Mouse (Mus musculus) E14TG2a.4 (cell line): ENCODE measurements at regions not wholly inside any gene's neighbourhood (a gene's known extent, or its start where the extent isn't known, plus 50 kb on each side); places are given as distances from the start of the nearest gene placed in this dataset.

ENCODE experiments used
- CTCF ChIP-seq: conservative IDR thresholded peaks from 2 replicates; pipeline ENCODE4 v1.5.1; 2014; ENCODE audit warnings: low read length
- POU5F1 ChIP-seq: IDR thresholded peaks from 2 replicates; pipeline ENCODE4 v1.6.1; 2014; ENCODE audit warnings: low read length, borderline replicate concordance

DNA sequence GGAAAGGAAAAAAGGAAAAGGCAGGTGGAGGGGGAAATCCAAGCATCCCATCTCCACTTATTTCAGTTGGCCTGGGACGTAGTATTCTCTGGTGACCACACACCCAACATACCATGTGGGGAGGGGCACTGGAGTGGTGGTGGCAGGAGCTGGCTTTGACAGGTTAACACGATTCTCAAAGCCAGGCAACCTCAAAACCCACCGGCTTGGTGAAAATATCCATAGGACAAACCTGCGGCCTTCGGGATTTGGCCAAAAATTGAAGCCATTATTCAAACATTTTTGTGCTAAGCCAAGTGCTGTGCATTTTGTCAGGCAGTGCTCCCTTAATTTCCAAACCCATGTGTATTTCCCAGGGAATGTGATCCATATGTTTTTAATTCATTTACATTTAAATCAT, 2560.5 kb upstream of the Gm7489 start:
- TF ChIP-seq CTCF, result no peak
- TF ChIP-seq POU5F1, result no peak
